Mouse (Mus musculus) MEL (cell line): ENCODE measurements at regions not wholly inside any gene's neighbourhood (a gene's known extent, or its start where the extent isn't known, plus 50 kb on each side); places are given as distances from the start of the nearest gene placed in this dataset.

Experiments used
- EP300 ChIP-seq, 2 experiments: IDR thresholded peaks; 2 replicates each; pipeline ENCODE4 v1.6.1; 2011; ENCODE audit warnings: improper control_type of control experiment in 2 of 2, low read length in 2 of 2, low read depth in 1 of 2, mild to moderate bottlenecking in 1 of 2
- GABPA ChIP-seq: IDR thresholded peaks from 2 replicates; pipeline ENCODE4 v1.6.1; 2012; ENCODE audit warnings: low read depth, mild to moderate bottlenecking, inconsistent platforms, low read length, improper control_type of control experiment, moderate library complexity
- HCFC1 ChIP-seq: IDR thresholded peaks from 2 replicates; pipeline ENCODE4 v1.6.1; 2012; ENCODE audit warnings: low read depth, mild to moderate bottlenecking, inconsistent platforms, low read length, improper control_type of control experiment, moderate library complexity

DNA sequence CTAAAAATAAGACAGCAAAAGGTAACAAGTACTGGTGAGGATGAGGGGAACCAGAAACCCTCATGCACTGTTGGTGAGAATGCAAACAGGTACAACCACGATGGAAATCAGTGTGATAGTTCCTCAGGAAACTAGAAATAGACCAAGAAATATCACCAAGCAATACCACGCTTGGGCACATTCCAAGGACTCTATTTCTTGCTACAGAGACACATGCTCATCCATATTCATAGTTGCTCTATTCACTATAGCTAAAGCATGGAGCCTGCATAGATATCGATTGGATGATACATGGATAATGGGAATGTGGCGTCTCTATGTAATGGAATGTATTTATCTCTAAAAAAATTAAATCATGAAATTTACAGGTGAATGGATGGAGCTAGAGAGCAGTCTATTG is 57.5 kb upstream of the Fam241a start:
- no peak for TF ChIP-seq EP300 (IDR thresholded peaks at IDR 0.05; ENCODE audit: low read depth in 1 of 2, low read length in 2 of 2)
- no peak for TF ChIP-seq HCFC1
- TF ChIP-seq GABPA = no peak
